Mouse (Mus musculus) lung, postnatal 10 days (tissue): ENCODE data around the gene Fmo9.

Source experiments
- DNase-seq: peaks from one replicate; pipeline ENCODE4 v3.0.0; 2021

The Fmo9 gene

DNA sequence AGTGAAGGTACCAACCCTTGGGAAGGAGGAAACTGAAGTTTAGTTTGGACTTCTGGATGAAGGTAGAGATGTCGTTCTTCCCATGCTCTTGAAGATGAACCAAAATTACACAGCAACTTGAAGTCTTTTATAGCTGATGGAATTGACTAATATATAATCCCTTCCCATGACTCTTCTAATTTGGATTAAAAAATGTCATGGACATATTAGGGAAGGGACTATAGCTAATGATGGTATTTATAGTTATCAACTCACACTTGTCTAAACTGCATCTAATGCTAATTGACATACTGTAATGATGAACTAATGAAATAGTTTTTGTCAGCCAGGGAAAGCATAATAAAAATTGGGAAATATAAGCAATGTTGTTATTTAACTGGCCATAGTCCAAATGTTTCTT is at the start of gene Fmo9:
Gene Fmo9, minus strand, starts transcription at position 101 of the 400 bp plus-strand sequence.
- DNase-seq: no peak

DNA sequence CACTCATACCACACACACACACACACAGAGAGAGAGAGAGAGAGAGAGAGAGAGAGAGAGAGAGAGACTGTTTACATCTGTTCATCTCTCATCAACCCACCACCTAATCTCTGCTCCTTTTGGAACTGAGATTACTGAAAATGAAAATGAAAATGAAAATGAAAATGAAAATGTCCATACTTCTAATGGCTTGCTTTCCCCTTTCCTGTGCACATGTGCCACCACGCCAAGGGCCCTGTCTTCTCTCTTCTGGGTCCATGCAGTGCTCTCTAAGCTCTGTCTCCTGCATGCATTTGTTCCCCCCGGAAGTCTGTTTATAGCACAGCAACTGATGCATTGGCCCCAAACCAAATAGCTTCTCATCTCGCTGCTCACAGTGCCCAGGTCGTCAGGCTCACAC is 49.2 kb upstream of the Fmo9 start:
- no peak for DNase-seq

DNA sequence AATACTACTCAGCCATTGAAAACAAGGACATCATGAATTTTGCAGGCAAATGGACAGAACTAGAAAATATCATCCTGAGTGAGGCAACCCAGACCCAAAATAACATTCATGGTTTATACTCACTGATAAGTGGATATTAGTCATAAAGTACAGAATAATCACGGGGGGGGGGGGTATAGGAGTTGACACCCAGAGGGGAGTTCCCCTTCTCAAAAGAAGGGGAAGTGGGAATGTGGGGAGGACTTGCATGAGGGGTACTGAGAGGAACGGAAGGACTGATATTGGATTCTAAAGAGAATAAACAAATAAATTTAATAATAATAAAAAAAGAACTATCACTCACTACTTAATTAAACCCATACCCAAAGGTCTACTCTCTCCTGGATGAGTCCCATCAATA is 48.6 kb upstream of the Fmo9 start:
- DNase-seq: no peak

DNA sequence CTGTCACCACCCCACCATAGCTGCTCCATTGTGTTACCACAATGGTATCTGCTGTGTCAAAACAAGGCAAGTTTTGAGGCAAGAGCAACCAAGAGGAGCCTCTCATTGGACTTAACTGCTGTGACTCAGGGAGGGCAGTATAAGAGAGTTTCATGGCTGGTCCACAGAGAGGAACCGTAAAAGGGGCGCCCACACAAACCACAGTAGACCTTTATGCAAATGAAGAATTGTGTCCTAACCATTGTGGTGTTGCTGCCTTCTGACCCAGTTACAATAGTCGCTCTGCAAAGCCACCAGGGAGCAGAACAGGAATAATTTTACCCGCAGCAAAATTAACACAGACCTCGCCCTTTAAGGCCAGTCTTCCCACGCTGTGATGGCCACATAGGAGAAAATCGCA is 29.2 kb upstream of the Fmo9 start:
- no peak for DNase-seq

DNA sequence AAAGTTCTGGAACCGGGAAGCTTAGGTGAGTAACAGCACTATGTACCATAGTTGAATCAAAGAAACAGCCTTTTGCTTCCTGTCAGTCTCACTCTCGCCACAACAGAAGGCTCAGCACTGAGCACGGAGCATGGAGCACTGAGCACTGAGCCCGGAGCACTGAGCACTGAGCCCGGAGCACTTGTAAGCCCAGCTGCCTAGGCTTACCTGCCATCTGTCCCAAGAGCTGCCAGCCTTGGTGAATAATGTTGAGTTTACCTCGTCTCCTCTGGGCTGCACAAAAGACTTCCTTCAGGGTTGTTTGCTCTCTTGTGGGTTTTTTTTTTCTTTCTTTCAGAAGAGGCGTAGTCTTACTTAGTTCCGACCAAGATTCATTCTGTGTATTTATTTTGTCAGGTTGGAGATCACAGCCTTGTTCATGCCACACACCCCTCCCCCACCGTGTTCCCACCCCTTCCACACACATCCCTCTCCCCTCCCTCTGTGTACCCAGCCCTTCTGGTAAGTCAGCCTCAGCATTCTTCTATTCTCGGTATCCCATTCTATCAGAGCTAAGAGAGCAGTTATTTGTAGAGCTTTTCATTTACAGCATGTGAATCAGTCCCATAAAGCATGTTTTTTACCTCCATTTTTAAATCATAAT is 20.7 kb upstream of the Fmo9 start:
- no peak for DNase-seq

DNA sequence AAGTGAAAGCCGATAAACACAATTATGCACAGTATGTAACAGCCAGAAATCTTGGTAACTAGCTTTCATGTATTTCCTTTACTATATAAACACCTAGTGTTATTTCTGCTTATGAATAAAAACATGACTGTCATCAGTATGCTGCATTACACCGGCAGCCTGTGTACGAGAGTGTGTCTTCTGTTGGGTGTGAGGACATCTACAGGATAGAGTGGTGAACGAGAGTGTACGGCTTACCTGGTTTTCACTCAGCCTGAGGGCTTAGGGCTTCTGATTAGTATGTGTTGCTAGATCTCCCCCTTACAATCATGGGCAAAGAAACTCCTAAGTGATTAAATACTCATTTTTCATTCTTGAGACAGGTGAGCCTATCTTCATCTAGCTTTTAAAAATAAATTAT is 12.4 kb downstream of the Fmo9 start:
- no peak for DNase-seq

DNA sequence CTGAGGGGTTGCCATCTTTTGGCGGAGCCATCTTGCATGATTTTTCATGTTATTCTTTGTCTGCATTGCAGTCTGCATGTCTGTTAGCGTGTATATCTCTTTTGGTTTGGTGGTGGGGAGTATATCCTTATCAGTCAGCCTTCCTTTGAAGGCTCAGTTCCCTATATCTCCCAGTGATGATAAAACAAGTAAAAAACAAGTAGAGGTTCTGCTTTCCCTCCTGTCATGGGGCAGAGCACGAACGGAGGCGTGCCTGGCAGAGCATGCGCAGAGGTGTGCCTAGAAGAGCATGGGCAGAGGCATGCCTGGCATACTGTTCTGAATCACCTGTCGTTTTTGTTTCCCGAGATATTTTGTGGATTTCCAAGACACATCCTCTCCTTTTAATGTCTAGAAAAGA is 20.8 kb downstream of the Fmo9 start:
- DNase-seq: no peak

DNA sequence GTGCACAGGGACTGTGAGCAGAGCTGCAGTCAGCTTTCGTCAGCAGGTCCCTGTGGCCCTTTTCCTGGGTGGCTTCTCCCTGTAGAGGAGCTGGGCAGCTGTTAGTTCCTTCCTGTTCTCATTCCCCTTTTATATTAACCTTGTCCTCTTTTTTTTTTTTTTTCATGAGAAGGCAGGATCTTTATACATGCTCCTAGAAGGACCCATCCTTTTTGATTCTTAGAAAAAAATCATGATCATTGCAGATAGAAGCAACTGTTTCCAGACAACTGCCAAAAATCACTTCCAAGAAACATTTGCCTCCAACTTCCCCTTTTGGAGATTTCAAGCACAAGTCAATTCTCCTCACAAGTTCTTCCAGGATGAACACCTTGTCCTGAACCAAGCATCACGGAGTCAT is 34.1 kb downstream of the Fmo9 start, which contains the start of gene Gm4847:
Gene Gm4847, minus strand, starts transcription at position 101 of the 400 bp plus-strand sequence.
- DNase-seq: no peak
